In genomic region chr17:5537095-5537575, GRCm38 (mm10) we compare ENCODE assay signal across 13 mouse cellular contexts. TPM values are rescaled to one million over a fixed set of nuclear protein-coding genes. Genes with fewer than 3 reads are reported as not detected.
DNase-seq lines count a peak whose midpoint lies in the region; ATAC-seq lines count a peak whose summit lies in the region.
"Had no signal": no experiment of that assay in that cellular context is flagged by ENCODE, and none has a peak within 500 bp of the region (broad histone marks: within the 10 kb centered on the region; RNA-seq: fewer than 3 reads in every experiment).

No protein-coding gene starts in this region.

- no peak overlapping the region for H3K4me3 ChIP-seq in hindbrain, embryonic 12.5 days
- H3K4me3 ChIP-seq: heart, embryonic 13.5 days had no signal

- H3K27ac ChIP-seq in hindbrain, embryonic 12.5 days, result peak overlapping the region; percentile 17; the same call in 1 of the 2 replicates
- H3K27ac ChIP-seq: heart, embryonic 13.5 days had no signal

- no peak overlapping the region for H3K9ac ChIP-seq in hindbrain, embryonic 12.5 days
- H3K9ac ChIP-seq: heart, embryonic 13.5 days; liver, postnatal 0 days had no signal

- peaks cover 5% of the 10 kb centered on the region; the same call in 1 of the 2 replicates for H3K4me1 ChIP-seq in hindbrain, embryonic 12.5 days
- H3K4me1 ChIP-seq: heart, embryonic 13.5 days had no signal

- no peaks in the 10 kb centered on the region for H3K36me3 ChIP-seq in hindbrain, embryonic 12.5 days
- H3K36me3 ChIP-seq: heart, embryonic 13.5 days had no signal

- 67% methylated on average over 11 of the region's 11 CpGs for WGBS in hindbrain, embryonic 12.5 days

- DNase-seq in embryo, embryonic 9.5 days (ENCODE audit: extremely low spot score), result peak; percentile 2
- no peak for DNase-seq in embryo, embryonic 11 days
- peak; percentile 20 for DNase-seq in right cerebral cortex, postnatal 4 days
- no peak for DNase-seq in right cerebral cortex, postnatal 14 days
- peak; percentile 58 for DNase-seq in telencephalon, adult 2 months (ENCODE audit: low read depth, low spot score)
- DNase-seq in thymus, postnatal 14 days, result no peak
- no peak for DNase-seq in gastrocnemius, adult 18-20 months (ENCODE audit: low spot score)
- DNase-seq: cerebellum, postnatal 36 days; gastrocnemius, postnatal 36 days; liver, postnatal 0 days had no signal

- no peaks in the 10 kb centered on the region for H3K9me3 ChIP-seq in hindbrain, embryonic 12.5 days (replicated peaks)
- H3K9me3 ChIP-seq: heart, embryonic 13.5 days had no signal

- ATAC-seq in hindbrain, embryonic 12.5 days (ENCODE audit: low FRiP score), result 0 out of 2 replicates have a peak, but pooled peaks have one; percentile 50
- ATAC-seq: intestine, embryonic 16.5 days; liver, postnatal 0 days had no signal

- 0 out of 2 replicates have a peak overlapping the region, but pooled peaks have one; percentile 15 for H3K4me2 ChIP-seq in hindbrain, embryonic 12.5 days (replicated peaks)
- H3K4me2 ChIP-seq: heart, embryonic 13.5 days had no signal

- no peaks in the 10 kb centered on the region for H3K27me3 ChIP-seq in hindbrain, embryonic 12.5 days
- H3K27me3 ChIP-seq: heart, embryonic 13.5 days had no signal

RNA-seq across cellular contexts. Expression of gene Zdhhc14, which starts 44.8 kb away (rescaled TPM):
- 6.1 and 7.2 TPM in 2 replicates for polyA plus RNA-seq in hindbrain, embryonic 12.5 days (2016; fragmentation: Nextera tagmentation; extraction: Ambion mirVana)
- total RNA-seq in gastrocnemius, adult 18-20 months (2021), result 1 to 10 TPM; 3.9 to 5.0 TPM

Comparison
In these comparisons a context has a peak if more than half of its experiments do, and no peak if none do; other contexts are left out.
1. DNase-seq: peak in embryo, embryonic 9.5 days (single experiment), right cerebral cortex, postnatal 4 days (single experiment) and telencephalon, adult 2 months (single experiment); none in embryo, embryonic 11 days (single experiment), right cerebral cortex, postnatal 14 days (single experiment), thymus, postnatal 14 days (single experiment) and gastrocnemius, adult 18-20 months (single experiment).